Mouse (Mus musculus) thymus, adult 2 months (tissue): ENCODE results near the gene Zfp92. TPM values are rescaled to one million over a fixed set of nuclear protein-coding genes. Genes with fewer than 3 reads are reported as not detected.

Source experiments
- DNase-seq: peaks from one replicate; pipeline ENCODE4 v3.0.0; 2021
- H3K27ac ChIP-seq: fragments of 200-500 bp; 2 replicates; pipeline ENCODE4 v1.5.1; 2012; ENCODE audit warnings: low read length, control low read depth; ENCODE audit not compliant: control insufficient read depth, insufficient read depth
- H3K27me3 ChIP-seq: fragments of 200-500 bp; 2 replicates; pipeline ENCODE4 v1.6.1; 2012; ENCODE audit warnings: mild to moderate bottlenecking, low read length, moderate library complexity, mixed read lengths; ENCODE audit not compliant: control insufficient read depth, insufficient read depth
- H3K36me3 ChIP-seq: fragments of 200-500 bp; 2 replicates; pipeline ENCODE4 v1.6.1; 2012; ENCODE audit warnings: mild to moderate bottlenecking, low read length, moderate library complexity; ENCODE audit not compliant: control insufficient read depth, insufficient read depth
- H3K4me1 ChIP-seq: fragments of 200-500 bp; replicated peaks from 2 replicates; pipeline ENCODE4 v1.6.1; 2012; ENCODE audit warnings: low read length; ENCODE audit not compliant: control insufficient read depth, insufficient read depth
- H3K4me3 ChIP-seq: fragments of 200-500 bp; 2 replicates; pipeline ENCODE4 v1.5.1; 2012; ENCODE audit warnings: mild to moderate bottlenecking, low read length, control low read depth, moderate library complexity; ENCODE audit not compliant: control insufficient read depth, insufficient read depth
- CTCF ChIP-seq: fragments of 200-500 bp; IDR thresholded peaks from 2 replicates; pipeline ENCODE4 v1.5.1; 2012; ENCODE audit warnings: mild to moderate bottlenecking, control low read depth, low read length, moderate library complexity, borderline replicate concordance; ENCODE audit not compliant: control insufficient read depth, poor library complexity, insufficient read depth; ENCODE audit errors: extremely low read depth
- POLR2A ChIP-seq: fragments of 200-500 bp; IDR thresholded peaks from 2 replicates; pipeline ENCODE4 v1.6.1; 2012; ENCODE audit warnings: mild to moderate bottlenecking, low read length, control low read depth, moderate library complexity; ENCODE audit not compliant: control insufficient read depth, poor library complexity, insufficient read depth; ENCODE audit errors: extremely low read depth
- WGBS: fragments of 180-500 bp; shearing (Covaris S2); methylation state at CpG from one replicate; pipeline ENCODE4 v1.1.7; 2018; 5-methylcytosine and 5-hydroxymethylcytosine counted together
- polyA plus RNA-seq: library from polyadenylated mRNA; depleted of rRNA; stranded (reverse); fragments of >200 nt; gene quantifications from 2 replicates; pipeline ENCODE4 v1.2.3, GENCODE M21; 2012; rRNA removed

The Zfp92 gene
- polyA plus RNA-seq, 1 experiment, result 0.07 TPM

GRCm38 (mm10) chrX:73468752-73469151 is 57.9 kb downstream of the Zfp92 start:
- Histone ChIP-seq H3K36me3 (no peaks in the 10 kb centered on the region), H3K4me1 (no peaks in the 10 kb centered on the region), H3K4me3 (no peak overlapping the region), H3K27me3 (no peaks in the 10 kb centered on the region), H3K27ac (no peak overlapping the region)
- WGBS, result 71% methylated on average over 1 of the region's 1 CpGs
- TF ChIP-seq CTCF (no peak), POLR2A (no peak)
- no peak for DNase-seq

- Histone ChIP-seq H3K4me3 (no peak overlapping the region), H3K36me3 (no peaks in the 10 kb centered on the region), H3K4me1 (no peaks in the 10 kb centered on the region), H3K27ac (no peak overlapping the region), H3K27me3 (no peaks in the 10 kb centered on the region)
- 87% methylated on average over 3 of the region's 3 CpGs for WGBS
- DNase-seq, result no peak
- TF ChIP-seq POLR2A (no peak), CTCF (no peak)
Measured at GRCm38 (mm10) chrX:73471764-73472163, 60.9 kb downstream of the Zfp92 start.

DNA sequence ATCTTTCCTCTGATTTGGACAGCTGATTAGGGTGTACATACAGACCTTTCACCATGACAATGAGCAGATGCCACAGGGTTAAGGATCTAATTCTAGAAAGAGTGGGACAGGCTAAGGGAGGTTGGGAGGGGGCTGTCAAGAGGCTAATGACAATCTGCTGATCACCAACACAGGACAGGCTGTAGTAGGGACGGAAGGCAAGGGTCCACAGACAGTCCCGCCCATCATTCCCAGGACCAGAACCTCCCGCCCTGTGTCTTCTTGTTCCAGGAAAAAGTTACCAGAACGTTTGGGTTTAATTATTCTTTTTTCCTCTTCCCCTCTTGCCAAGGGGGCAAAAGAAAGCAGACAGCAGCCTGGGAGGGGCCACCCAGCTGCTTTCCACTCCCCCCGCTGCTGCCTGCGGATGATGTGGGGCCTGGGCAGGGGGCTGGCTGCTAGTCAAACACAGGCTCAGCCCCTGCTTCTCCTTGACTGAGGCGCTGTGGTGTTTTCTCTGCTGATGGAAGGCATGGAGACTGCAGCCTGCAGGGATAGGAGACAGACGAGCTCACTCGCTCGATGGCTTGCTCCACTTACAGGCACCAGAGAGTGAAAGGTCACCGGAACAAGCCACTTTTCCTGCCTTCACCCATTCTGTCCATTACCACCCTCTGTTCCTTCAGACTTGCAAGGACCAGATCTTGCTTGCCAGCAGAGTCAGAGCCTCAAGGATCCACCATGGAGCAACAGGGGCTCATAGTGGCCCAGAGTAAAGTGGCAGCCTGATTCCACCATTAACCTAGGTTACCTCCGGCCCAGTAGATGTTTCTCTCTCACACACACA is 63.7 kb downstream of the Zfp92 start:
- Histone ChIP-seq H3K27me3 (no peaks in the 10 kb centered on the region), H3K4me3 (no peak overlapping the region), H3K36me3 (no peaks in the 10 kb centered on the region), H3K27ac (no peak overlapping the region), H3K4me1 (no peaks in the 10 kb centered on the region)
- WGBS, result 79% methylated on average over 12 of the region's 12 CpGs
- TF ChIP-seq POLR2A, result no peak
- TF ChIP-seq CTCF, result no peak
- no peak for DNase-seq

DNA sequence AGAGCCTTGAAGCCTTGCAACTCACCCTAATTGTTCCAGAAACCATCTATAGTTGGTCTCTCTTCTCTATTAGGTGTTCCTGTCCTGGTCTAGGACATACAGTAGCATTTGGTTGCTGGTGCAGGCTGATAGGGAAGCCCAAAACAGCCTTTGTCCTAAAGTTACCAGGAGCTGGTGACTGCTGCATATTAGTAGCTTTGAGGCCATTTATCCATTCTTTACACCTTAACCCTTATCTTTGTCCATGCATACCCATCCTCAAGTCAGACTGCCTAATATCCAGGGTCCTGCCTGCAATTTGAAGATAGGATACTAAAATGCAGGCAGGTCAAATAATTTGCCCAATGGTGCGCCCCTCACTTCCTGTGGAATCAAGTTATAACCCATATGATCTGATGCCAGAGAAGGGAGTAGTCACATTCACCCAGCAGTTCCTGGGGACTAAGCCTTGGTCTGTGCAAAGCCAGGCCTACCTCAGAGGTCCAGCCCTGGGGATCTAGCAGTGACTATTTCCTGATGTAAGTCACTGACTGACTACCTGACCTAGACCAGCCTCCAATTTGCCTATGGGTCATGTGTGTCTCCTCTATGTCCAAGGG is 64.9 kb downstream of the Zfp92 start:
- no peak for DNase-seq
- no peak overlapping the region for H3K4me3 ChIP-seq
- WGBS, result 100% methylated on average over 1 of the region's 1 CpGs
- H3K27me3 ChIP-seq, result no peaks in the 10 kb centered on the region
- no peak overlapping the region for H3K27ac ChIP-seq
- H3K4me1 ChIP-seq, result no peaks in the 10 kb centered on the region
- TF ChIP-seq POLR2A (no peak), CTCF (no peak)
- no peaks in the 10 kb centered on the region for H3K36me3 ChIP-seq

DNA sequence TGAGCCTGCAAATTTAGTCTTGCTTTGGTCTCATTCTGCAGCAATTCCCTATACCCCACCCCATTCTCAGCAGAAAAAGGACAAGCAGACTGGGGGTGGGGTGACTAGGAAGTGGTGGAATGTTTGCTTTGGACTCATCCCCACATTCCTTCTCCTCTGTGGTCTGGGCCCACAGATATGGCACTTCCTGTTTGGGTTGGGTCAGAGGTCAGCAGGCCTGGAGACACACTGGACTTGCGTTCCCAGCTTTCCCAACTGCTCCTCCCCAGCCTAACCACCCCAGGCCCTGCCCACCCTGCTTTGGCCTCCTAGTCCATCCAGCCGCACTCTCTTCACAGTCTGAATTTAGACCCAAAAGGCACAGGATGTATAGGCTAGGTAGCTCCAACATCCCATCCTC is 65.7 kb downstream of the Zfp92 start:
- DNase-seq, result no peak
- Histone ChIP-seq H3K4me3 (no peak overlapping the region), H3K27ac (no peak overlapping the region), H3K4me1 (no peaks in the 10 kb centered on the region), H3K36me3 (no peaks in the 10 kb centered on the region), H3K27me3 (no peaks in the 10 kb centered on the region)
- WGBS, result 92% methylated on average over 2 of the region's 2 CpGs
- TF ChIP-seq POLR2A (no peak), CTCF (no peak)

GRCm38 (mm10) chrX:73477500-73477899 is 66.6 kb downstream of the Zfp92 start:
- WGBS, result 94% methylated on average over 2 of the region's 2 CpGs
- Histone ChIP-seq H3K36me3 (no peaks in the 10 kb centered on the region), H3K4me1 (no peaks in the 10 kb centered on the region), H3K27me3 (no peaks in the 10 kb centered on the region), H3K27ac (no peak overlapping the region), H3K4me3 (no peak overlapping the region)
- no peak for TF ChIP-seq CTCF
- no peak for TF ChIP-seq POLR2A
- DNase-seq, result no peak

Other genes starting within 250 kb of the Zfp92 start
- gene Spin2d, start 234.1 kb upstream of the Zfp92 start, polyA plus RNA-seq, result not detected in 2 replicates
- 0.56 and 2.8 TPM in 2 replicates for gene Xlr3b, start 218.9 kb upstream of the Zfp92 start, polyA plus RNA-seq
- 8.5 and 13.3 TPM in 2 replicates for gene Xlr4b, start 196.8 kb upstream of the Zfp92 start, polyA plus RNA-seq
- 21.8 and 26.5 TPM in 2 replicates for gene F8a, start 182.8 kb upstream of the Zfp92 start, polyA plus RNA-seq
- 4.1 and 6.8 TPM in 2 replicates for gene Xlr4c, start 168.0 kb upstream of the Zfp92 start, polyA plus RNA-seq
- gene Xlr3c, start 145.7 kb upstream of the Zfp92 start, polyA plus RNA-seq, result not detected in 2 replicates
- 0.05 TPM in 1 of 2 replicates, not detected in the other for gene Xlr5a, start 118.1 kb upstream of the Zfp92 start, polyA plus RNA-seq
- 0.11 TPM in 1 of 2 replicates, not detected in the other for gene Xlr5c, start 118.1 kb upstream of the Zfp92 start, polyA plus RNA-seq
- not detected in 2 replicates for gene Gm45015, start 74.3 kb upstream of the Zfp92 start, polyA plus RNA-seq
- gene Zfp275, start 68.5 kb upstream of the Zfp92 start, polyA plus RNA-seq, result 30.6 and 31.2 TPM in 2 replicates
- gene Gm18336, start 12.4 kb upstream of the Zfp92 start, polyA plus RNA-seq, result not detected in 2 replicates
- gene Trex2, start 24.2 kb downstream of the Zfp92 start, polyA plus RNA-seq, result 1.7 and 2.2 TPM in 2 replicates
- gene Haus7, start 47.9 kb downstream of the Zfp92 start, polyA plus RNA-seq, result 20.8 and 21.4 TPM in 2 replicates
- gene Bgn, start 72.5 kb downstream of the Zfp92 start, polyA plus RNA-seq, result 83.6 and 91.6 TPM in 2 replicates
- gene Atp2b3, start 92.0 kb downstream of the Zfp92 start, polyA plus RNA-seq, result 0.05 and 0.06 TPM in 2 replicates
- 1.1 and 1.2 TPM in 2 replicates for gene Dusp9, start 228.3 kb downstream of the Zfp92 start, polyA plus RNA-seq
- gene Pnck, start 249.0 kb downstream of the Zfp92 start, polyA plus RNA-seq, result 6.4 and 6.9 TPM in 2 replicates